Mouse (Mus musculus) limb, embryonic 14.5 days (tissue): Measurements from ENCODE around the gene Gm37240. TPM values are rescaled to one million over a fixed set of nuclear protein-coding genes. Genes with fewer than 3 reads are reported as not detected.

ENCODE experiments used
- ATAC-seq: fragments of 200-750 bp; cut with Nextera tagmentation; 2 replicates; pipeline ENCODE4 v1.8.0; 2017; ENCODE audit warnings: low read depth, moderate number of reproducible peaks, moderate TSS enrichment; ENCODE audit not compliant: low FRiP score
- DNase-seq: peaks from one replicate; pipeline ENCODE4 v3.0.0-alpha.2; 2015; ENCODE audit warnings: low spot score
- H3K27ac ChIP-seq: fragments of 300-500 bp; sonication (generic); replicated peaks from 2 replicates; pipeline ENCODE4 v1.5.1; 2014; ENCODE audit warnings: low read depth, mild to moderate bottlenecking, low read length, moderate library complexity, mixed read lengths
- H3K27me3 ChIP-seq: fragments of 300-500 bp; sonication (generic); 2 replicates; pipeline ENCODE4 v1.6.1; 2014; ENCODE audit warnings: low read length, mixed read lengths; ENCODE audit not compliant: control insufficient read depth, insufficient read depth
- H3K36me3 ChIP-seq: fragments of 300-500 bp; sonication (generic); 2 replicates; pipeline ENCODE4 v1.6.1; 2014; ENCODE audit warnings: mild to moderate bottlenecking, low read length, moderate library complexity, mixed read lengths; ENCODE audit not compliant: control insufficient read depth, insufficient read depth
- H3K4me1 ChIP-seq: fragments of 300-500 bp; sonication (generic); 2 replicates; pipeline ENCODE4 v1.6.1; 2014; ENCODE audit warnings: antibody characterized with exemption, low read length, mixed read lengths; ENCODE audit not compliant: control insufficient read depth, insufficient read depth
- H3K4me2 ChIP-seq: fragments of 300-500 bp; sonication (generic); replicated peaks from 2 replicates; pipeline ENCODE4 v1.6.1; 2014; ENCODE audit warnings: low read depth, mild to moderate bottlenecking, low read length, moderate library complexity; ENCODE audit not compliant: severe bottlenecking
- H3K4me3 ChIP-seq: fragments of 300-500 bp; sonication (generic); replicated peaks from 2 replicates; pipeline ENCODE4 v1.5.1; 2014; ENCODE audit warnings: low read length
- H3K9ac ChIP-seq: fragments of 300-500 bp; sonication (generic); 2 replicates; pipeline ENCODE4 v1.6.1; 2014; ENCODE audit warnings: mild to moderate bottlenecking, low read depth, low read length, moderate library complexity; ENCODE audit not compliant: severe bottlenecking
- H3K9me3 ChIP-seq: fragments of 300-500 bp; sonication (generic); 2 replicates; pipeline ENCODE4 v1.6.1; 2016; ENCODE audit warnings: low read length; ENCODE audit not compliant: control insufficient read depth
- POLR2A ChIP-seq: fragments of 200-500 bp; IDR thresholded peaks from 2 replicates; pipeline ENCODE4 v1.8.0; 2012; ENCODE audit warnings: inconsistent platforms, mild to moderate bottlenecking, moderate library complexity, borderline replicate concordance; ENCODE audit not compliant: insufficient read depth, insufficient read length; ENCODE audit errors: extremely low read depth
- WGBS: fragments of 180-500 bp; shearing (Covaris S2); extraction: QIAGEN DNeasy Blood & Tissue Kit; methylation state at CpG from one replicate; pipeline ENCODE4 v1.1.7; 2014; 5-methylcytosine and 5-hydroxymethylcytosine counted together
- polyA plus RNA-seq, 2 experiments: library from polyadenylated mRNA; depleted of rRNA in 1 of 2; stranded (reverse) in 1 of 2; unstranded in 1 of 2; fragments of >200 nt; fragmentation: Nextera tagmentation in 1 of 2; extraction: Ambion mirVana in 1 of 2; gene quantifications; 2 replicates each; pipeline versions ENCODE4 v1.2.1 to v1.2.3; 2012 to 2014

Gm37240 gene
- polyA plus RNA-seq, 2 experiments: 2.0 to 13.4 TPM

DNA sequence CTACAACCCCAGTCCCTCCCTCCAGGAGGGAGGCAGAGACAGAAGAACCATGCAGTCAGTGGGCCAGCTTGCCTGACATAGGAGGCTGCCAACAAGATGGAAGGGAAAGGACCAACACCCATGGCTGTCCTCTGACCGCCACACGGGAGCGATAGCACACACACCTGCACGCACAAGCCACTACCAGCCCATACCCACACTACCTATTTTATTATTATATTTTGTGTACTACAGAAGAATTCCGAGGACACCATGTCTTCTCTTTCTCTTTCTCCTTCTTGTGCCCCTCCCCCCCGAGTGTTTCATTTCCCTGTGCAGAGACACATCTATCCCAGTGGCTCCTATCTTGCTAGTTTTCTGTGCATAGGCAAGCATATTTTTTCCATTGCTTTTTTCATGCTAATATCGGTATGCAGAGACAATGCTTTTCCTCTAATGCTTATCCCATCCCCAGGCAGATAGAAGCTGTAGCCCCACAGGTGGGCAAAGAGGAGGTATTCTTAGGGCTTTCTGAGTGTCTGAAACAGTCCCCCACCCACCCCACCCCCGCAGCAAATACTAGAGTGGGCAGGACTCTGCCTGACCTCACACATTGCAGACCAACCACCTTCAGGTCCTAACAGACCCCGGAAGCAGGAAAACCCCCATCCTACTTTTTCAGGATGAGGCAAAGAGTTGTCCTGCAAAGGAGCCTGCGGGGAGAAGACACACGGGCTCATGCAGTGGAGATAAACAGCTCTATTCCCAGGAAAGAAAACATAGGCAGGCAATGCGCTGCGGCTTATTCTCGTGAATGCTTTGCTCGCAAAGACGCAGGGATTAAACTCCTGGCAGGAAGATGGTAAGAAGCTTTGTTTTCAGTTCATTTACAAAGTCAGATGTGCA, 1232.2 kb downstream of the Gm37240 start:
- peaks cover 12% of the 10 kb centered on the region for H3K4me1 ChIP-seq
- 34% methylated on average over 16 of the region's 16 CpGs for WGBS
- H3K4me3 ChIP-seq: no peak overlapping the region
- no peaks in the 10 kb centered on the region for H3K9me3 ChIP-seq
- ATAC-seq (no peak), DNase-seq (no peak)
- no peak overlapping the region for H3K9ac ChIP-seq
- TF ChIP-seq POLR2A: no peak
- H3K27ac ChIP-seq: no peak overlapping the region
- no peaks in the 10 kb centered on the region for H3K27me3 ChIP-seq
- no peaks in the 10 kb centered on the region for H3K36me3 ChIP-seq
- H3K4me2 ChIP-seq: no peak overlapping the region

DNA sequence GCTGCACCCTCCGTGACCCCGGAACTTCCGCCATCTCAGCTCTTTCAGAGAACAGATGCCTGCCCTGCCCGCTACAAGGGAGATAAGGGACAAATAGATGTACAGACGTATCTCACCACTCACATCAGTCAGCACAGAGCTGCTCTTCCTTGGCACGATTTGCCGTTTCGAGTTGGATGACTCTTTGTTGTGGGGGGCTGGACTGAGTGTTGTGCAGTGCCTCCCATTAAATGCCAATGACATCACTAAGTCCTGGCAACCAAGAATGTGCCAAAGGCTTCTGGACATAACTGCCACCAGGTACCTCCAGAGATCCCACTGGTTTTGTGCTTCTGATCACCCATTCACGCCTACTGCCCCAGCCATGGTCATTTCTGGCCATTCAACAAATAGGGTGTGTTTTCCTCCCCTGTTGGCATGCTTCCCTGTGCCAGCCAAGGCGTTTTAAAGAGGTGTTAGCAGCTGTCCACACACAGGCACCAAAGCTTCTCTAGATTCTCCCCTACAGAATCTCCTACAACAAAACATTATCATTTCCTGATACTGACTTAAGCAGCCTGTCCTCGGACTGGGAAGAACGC, 1233.0 kb downstream of the Gm37240 start:
- H3K27me3 ChIP-seq: no peaks in the 10 kb centered on the region
- no peaks in the 10 kb centered on the region for H3K36me3 ChIP-seq
- H3K27ac ChIP-seq: no peak overlapping the region
- H3K4me2 ChIP-seq: peak overlapping the region; percentile 38
- peaks cover 12% of the 10 kb centered on the region for H3K4me1 ChIP-seq
- H3K9me3 ChIP-seq: no peaks in the 10 kb centered on the region
- TF ChIP-seq POLR2A: no peak
- ATAC-seq (no peak), DNase-seq (no peak)
- peak overlapping the region; percentile 26; the same call in 1 of the 2 replicates for H3K9ac ChIP-seq
- WGBS: 32% methylated on average over 12 of the region's 12 CpGs
- H3K4me3 ChIP-seq: peak overlapping the region; percentile 21; the same call in 1 of the 2 replicates

DNA sequence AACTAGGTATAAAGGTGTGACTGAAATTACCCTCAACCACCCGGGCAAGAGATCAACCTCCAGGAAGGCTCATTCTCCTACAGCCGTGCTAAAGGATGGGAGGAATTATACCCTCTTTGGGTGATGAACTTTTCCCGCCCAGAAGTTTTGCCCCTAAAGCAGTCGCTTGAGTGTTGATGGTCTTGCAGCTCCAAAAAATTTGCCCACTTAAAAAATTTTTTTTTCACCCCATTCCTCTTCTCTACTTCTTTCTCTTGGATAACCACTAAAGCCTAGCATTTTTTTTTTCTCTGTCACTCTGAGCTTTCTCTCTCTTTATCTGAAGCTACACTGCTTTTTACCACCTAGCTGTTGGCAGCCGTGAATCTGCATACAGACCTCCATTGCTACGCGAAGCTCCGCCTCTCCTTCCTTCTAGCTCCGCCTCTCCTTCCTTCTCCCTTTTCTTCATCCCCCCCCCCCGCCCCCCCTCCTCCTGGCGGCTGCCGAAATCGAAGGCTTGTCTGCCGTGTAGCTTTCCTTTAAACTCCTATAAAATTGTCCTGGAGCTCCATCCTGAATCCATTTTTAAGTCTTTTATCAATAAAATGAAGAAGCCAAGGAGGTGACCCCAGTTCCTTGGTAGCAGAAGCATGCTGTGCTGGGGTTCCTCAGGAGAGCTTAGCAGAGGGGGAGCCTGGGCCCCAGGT, 1233.6 kb downstream of the Gm37240 start:
- ATAC-seq (no peak), DNase-seq (no peak)
- Histone ChIP-seq H3K27me3 (no peaks in the 10 kb centered on the region), H3K4me2 (peak overlapping the region; percentile 38), H3K4me3 (peak overlapping the region; percentile 21; the same call in 1 of the 2 replicates), H3K36me3 (no peaks in the 10 kb centered on the region), H3K27ac (no peak overlapping the region), H3K9me3 (no peaks in the 10 kb centered on the region), H3K4me1 (peaks cover 12% of the 10 kb centered on the region), H3K9ac (peak overlapping the region; percentile 26; the same call in 1 of the 2 replicates)
- no peak for TF ChIP-seq POLR2A
- 13% methylated on average over 14 of the region's 14 CpGs for WGBS

DNA sequence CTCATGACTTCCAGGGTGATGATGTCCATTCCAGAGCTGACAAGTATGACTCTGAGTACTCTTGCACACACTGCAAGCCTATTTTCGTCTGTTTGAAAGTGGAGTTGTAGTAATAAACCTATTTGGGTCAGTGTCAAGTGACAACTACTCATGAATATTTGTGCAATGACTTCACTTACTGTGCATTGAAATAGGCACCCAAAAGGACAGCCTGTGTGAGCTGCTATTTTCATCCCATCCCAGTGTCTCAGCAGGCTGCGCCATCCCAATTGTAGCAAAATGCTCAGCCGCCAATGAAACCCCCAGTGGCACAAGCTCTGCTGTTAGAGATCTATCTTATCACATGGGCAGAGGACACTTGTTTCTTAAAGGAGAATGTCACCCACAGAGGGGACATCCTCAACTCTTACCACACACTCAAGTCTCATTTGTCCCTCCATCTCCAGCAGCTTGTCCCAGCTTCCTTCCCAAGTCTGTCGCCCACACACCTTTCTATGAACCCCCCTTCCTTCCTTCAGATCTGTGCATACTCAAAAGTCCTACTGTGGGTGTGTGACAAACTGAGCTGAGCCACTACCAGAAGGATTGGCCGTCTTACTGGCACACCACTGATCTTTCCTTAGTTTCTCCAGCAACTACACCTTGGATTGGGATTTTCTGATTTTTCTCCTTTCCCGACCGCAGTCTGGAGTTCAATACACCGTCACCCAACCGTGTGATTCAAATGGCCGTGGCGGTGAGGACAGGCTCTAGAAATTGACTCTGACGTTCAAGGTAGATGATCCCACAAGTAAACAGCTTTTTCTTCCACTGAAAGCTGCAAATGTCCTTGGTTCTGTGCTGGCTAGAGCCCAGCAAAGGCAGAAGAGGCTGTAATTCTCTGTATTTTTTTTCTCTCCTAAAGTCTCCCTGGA, 1234.4 kb downstream of the Gm37240 start:
- ATAC-seq: no peak
- no peak for DNase-seq
- Histone ChIP-seq H3K36me3 (no peaks in the 10 kb centered on the region), H3K4me2 (peak overlapping the region; percentile 38; the same call in 1 of the 2 replicates), H3K9me3 (no peaks in the 10 kb centered on the region), H3K4me1 (peaks cover 12% of the 10 kb centered on the region), H3K9ac (no peak overlapping the region), H3K4me3 (no peak overlapping the region), H3K27ac (no peak overlapping the region), H3K27me3 (no peaks in the 10 kb centered on the region)
- TF ChIP-seq POLR2A: no peak
- 84% methylated on average over 12 of the region's 12 CpGs for WGBS
